Mouse (Mus musculus) megakaryocyte-erythroid progenitor cell, adult 5-6 weeks (primary cell): ENCODE data around the gene Acvr2b. TPM values are rescaled to one million over a fixed set of nuclear protein-coding genes. Genes with fewer than 3 reads are reported as not detected.

Source experiments
- ATAC-seq: replicated peaks from 2 replicates; pipeline ENCODE4 v1.8.0; 2016; ENCODE audit warnings: mild to moderate bottlenecking, inconsistent platforms; ENCODE audit not compliant: severe bottlenecking, poor library complexity, low FRiP score, low TSS enrichment
- total RNA-seq, 2 experiments: library from RNA; stranded (forward) in 1 of 2; stranded (reverse) in 1 of 2; fragments of 200-1000, 215-1000 nt in 1 of 2; fragments of >200 nt in 1 of 2; fragmentation: Nextera tagmentation in 1 of 2; gene quantifications; 2 replicates each; pipeline ENCODE4 v1.2.3; 2014 to 2017

Acvr2b gene
- total RNA-seq, 2 experiments from 2014 or later = 0.09 TPM; not detected in 1

- ATAC-seq = no peak
These were observed 1.3 kb downstream of the Acvr2b start for GRCm38 (mm10) chr9:119403236-119403641.

GRCm38 (mm10) chr9:119404090-119404489, 2.2 kb downstream of the Acvr2b start:
- ATAC-seq = no peak

- ATAC-seq = no peak
These were observed 6.0 kb downstream of the Acvr2b start for GRCm38 (mm10) chr9:119407884-119408283.

GRCm38 (mm10) chr9:119408898-119409664, 7.2 kb downstream of the Acvr2b start:
- no peak for ATAC-seq

- ATAC-seq = no peak
These were observed 7.9 kb downstream of the Acvr2b start for GRCm38 (mm10) chr9:119409864-119410263.

GRCm38 (mm10) chr9:119418025-119418424, 16.1 kb downstream of the Acvr2b start:
- ATAC-seq = no peak

- ATAC-seq = no peak
These were observed 18.0 kb downstream of the Acvr2b start for GRCm38 (mm10) chr9:119419852-119420438.

GRCm38 (mm10) chr9:119425217-119425975, 23.5 kb downstream of the Acvr2b start:
- ATAC-seq = 0 out of 2 replicates have a peak, but pooled peaks have one; percentile 23

- no peak for ATAC-seq
These were observed 24.1 kb downstream of the Acvr2b start for GRCm38 (mm10) chr9:119425976-119426415.

- ATAC-seq = no peak
These were observed 24.6 kb downstream of the Acvr2b start for GRCm38 (mm10) chr9:119426483-119426882.

- ATAC-seq = peak; percentile 84
These were observed 28.4 kb downstream of the Acvr2b start for GRCm38 (mm10) chr9:119430311-119430710.

- no peak for ATAC-seq
These were observed 33.9 kb downstream of the Acvr2b start for GRCm38 (mm10) chr9:119435855-119436254.

GRCm38 (mm10) chr9:119438065-119438464, 36.1 kb downstream of the Acvr2b start:
- no peak for ATAC-seq

GRCm38 (mm10) chr9:119438498-119439000, 36.6 kb downstream of the Acvr2b start:
- ATAC-seq = no peak

- peak; percentile 90 for ATAC-seq
These were observed 43.0 kb downstream of the Acvr2b start, which contains the start of gene Exog for GRCm38 (mm10) chr9:119444738-119445429. Gene Exog (plus strand): TSS chr9:119444943.

- ATAC-seq = 0 out of 2 replicates have a peak, but pooled peaks have one; percentile 36
These were observed 43.8 kb downstream of the Acvr2b start for GRCm38 (mm10) chr9:119445737-119446136.

- no peak for ATAC-seq
These were observed 54.0 kb downstream of the Acvr2b start for GRCm38 (mm10) chr9:119455967-119456366.

- ATAC-seq = no peak
These were observed 55.2 kb downstream of the Acvr2b start for GRCm38 (mm10) chr9:119457122-119457521.

GRCm38 (mm10) chr9:119460410-119460809, 58.5 kb downstream of the Acvr2b start:
- peak; percentile 86 for ATAC-seq
